Mouse (Mus musculus) liver, embryonic 16.5 days (tissue): ENCODE data around the gene Ago4. TPM values are rescaled to one million over a fixed set of nuclear protein-coding genes. Genes with fewer than 3 reads are reported as not detected.

ENCODE experiments used
- ATAC-seq: fragments of 200-750 bp; cut with Nextera tagmentation; 2 replicates; pipeline ENCODE4 v1.8.0; 2017; ENCODE audit warnings: low read depth, mild to moderate bottlenecking, moderate number of reproducible peaks, moderate library complexity
- H3K27ac ChIP-seq: fragments of 300-500 bp; sonication (generic); 2 replicates; pipeline ENCODE4 v1.5.1; 2014; ENCODE audit warnings: mild to moderate bottlenecking, low read length
- H3K27me3 ChIP-seq: fragments of 300-500 bp; sonication (generic); 2 replicates; pipeline ENCODE4 v1.6.1; 2014; ENCODE audit warnings: low read depth, low read length, mixed read lengths; ENCODE audit not compliant: control insufficient read depth, insufficient read depth
- H3K36me3 ChIP-seq: fragments of 300-500 bp; sonication (generic); 2 replicates; pipeline ENCODE4 v1.6.1; 2014; ENCODE audit warnings: mild to moderate bottlenecking; ENCODE audit not compliant: control insufficient read depth, insufficient read depth
- H3K4me1 ChIP-seq: fragments of 300-500 bp; sonication (generic); 2 replicates; pipeline ENCODE4 v1.6.1; 2014; ENCODE audit warnings: low read depth, low read length, mixed read lengths; ENCODE audit not compliant: control insufficient read depth
- H3K4me2 ChIP-seq: fragments of 300-500 bp; sonication (generic); 2 replicates; pipeline ENCODE4 v1.6.1; 2014; ENCODE audit warnings: low read depth, low read length, mixed read lengths
- H3K4me3 ChIP-seq: fragments of 300-500 bp; sonication (generic); 2 replicates; pipeline ENCODE4 v1.5.1; 2014; ENCODE audit warnings: low read depth, mild to moderate bottlenecking, low read length
- H3K9ac ChIP-seq: fragments of 300-500 bp; sonication (generic); 2 replicates; pipeline ENCODE4 v1.6.1; 2014; ENCODE audit warnings: low read depth, low read length
- H3K9me3 ChIP-seq: fragments of 300-500 bp; sonication (generic); replicated peaks from 2 replicates; pipeline ENCODE4 v1.6.1; 2016; ENCODE audit warnings: low read length; ENCODE audit not compliant: control insufficient read depth
- WGBS: fragments of 180-500 bp; shearing (Covaris S2); extraction: QIAGEN DNeasy Blood & Tissue Kit; methylation state at CpG from one replicate; pipeline ENCODE4 v1.1.7; 2014; ENCODE audit not compliant: insufficient replicate concordance; 5-methylcytosine and 5-hydroxymethylcytosine counted together
- polyA plus RNA-seq: library from polyadenylated mRNA; unstranded; fragments of >200 nt; fragmentation: Nextera tagmentation; extraction: Ambion mirVana; gene quantifications from 2 replicates; pipeline ENCODE4 v1.2.1, GENCODE M21; 2015

Ago4 gene
- polyA plus RNA-seq, 1 experiment from 2014 or later: 0.22 TPM

DNA sequence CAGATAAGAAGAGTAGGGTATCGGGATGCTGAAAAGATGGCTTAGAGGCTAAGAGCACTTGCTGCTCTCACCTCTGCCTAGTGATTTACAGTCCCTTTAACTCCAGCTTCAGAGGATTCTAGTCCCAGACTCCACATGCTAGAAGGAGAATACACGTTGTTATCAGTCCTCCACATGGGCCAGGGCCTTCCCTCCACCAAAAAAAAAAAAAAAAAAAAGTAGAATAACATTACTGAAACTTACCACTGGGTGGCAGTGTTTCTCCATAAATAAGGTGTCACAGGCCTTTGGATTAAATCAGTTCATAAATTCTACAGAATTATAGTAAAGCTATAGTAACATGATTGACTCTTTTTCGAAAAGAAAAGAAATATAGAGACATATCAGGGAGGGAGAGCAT lies 21.2 kb upstream of the Ago4 start:
- WGBS: 24% methylated on average over 3 of the region's 3 CpGs
- Histone ChIP-seq H3K4me3 (no peak overlapping the region), H3K4me1 (peaks cover 16% of the 10 kb centered on the region), H3K27me3 (no peaks in the 10 kb centered on the region; the same call in 1 of the 2 replicates), H3K9ac (no peak overlapping the region), H3K27ac (no peak overlapping the region), H3K4me2 (no peak overlapping the region), H3K9me3 (no peaks in the 10 kb centered on the region), H3K36me3 (no peaks in the 10 kb centered on the region; the same call in 1 of the 2 replicates)
- no peak for ATAC-seq

DNA sequence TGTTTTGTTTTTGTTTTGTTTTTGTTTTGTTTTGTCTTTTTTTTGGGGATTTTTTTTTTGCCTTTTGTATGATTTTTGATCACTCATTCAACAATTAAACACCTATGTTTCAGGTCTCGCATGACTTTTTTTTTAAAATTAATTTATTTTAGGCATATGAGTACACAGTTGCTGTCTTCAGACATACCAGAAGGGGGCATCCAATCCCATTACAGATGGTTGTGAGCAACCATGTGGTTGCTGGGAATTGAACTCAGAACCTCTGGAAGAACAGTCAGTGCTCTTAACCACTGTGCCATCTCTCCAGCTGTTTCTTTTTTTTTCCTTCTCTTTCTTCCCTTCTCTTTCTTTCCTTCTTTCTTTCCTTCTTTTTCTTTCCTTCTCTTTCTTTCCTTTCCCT lies 20.4 kb upstream of the Ago4 start:
- Histone ChIP-seq H3K9ac (no peak overlapping the region), H3K9me3 (no peaks in the 10 kb centered on the region), H3K27me3 (no peaks in the 10 kb centered on the region; the same call in 1 of the 2 replicates), H3K36me3 (no peaks in the 10 kb centered on the region), H3K27ac (no peak overlapping the region), H3K4me3 (no peak overlapping the region), H3K4me1 (peaks cover 13% of the 10 kb centered on the region), H3K4me2 (no peak overlapping the region)
- WGBS: 67% methylated on average over 1 of the region's 1 CpGs
- ATAC-seq: no peak

DNA sequence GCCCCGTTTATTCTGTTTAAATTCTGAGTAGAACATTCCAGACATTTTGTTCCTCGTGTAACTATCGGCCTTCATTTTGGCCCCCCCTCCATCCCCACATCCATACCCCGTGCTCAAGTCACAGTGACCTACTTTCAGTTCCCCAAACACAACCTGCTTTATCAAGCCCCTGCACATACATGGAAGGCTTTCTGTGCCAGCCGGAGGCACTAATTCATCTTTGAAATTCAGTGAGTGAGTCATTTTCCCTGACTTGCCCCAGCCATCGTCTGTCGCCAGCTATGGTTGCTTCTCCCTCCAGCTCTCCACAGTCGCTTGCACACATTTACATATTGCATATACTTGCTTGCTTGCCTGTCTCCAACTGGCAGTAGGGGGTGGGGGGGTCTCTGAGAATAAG lies 19.8 kb upstream of the Ago4 start:
- H3K4me3 ChIP-seq: no peak overlapping the region
- H3K4me1 ChIP-seq: peaks cover 10% of the 10 kb centered on the region
- H3K27me3 ChIP-seq: no peaks in the 10 kb centered on the region; the same call in 1 of the 2 replicates
- no peaks in the 10 kb centered on the region for H3K36me3 ChIP-seq
- 45% methylated on average over 8 of the region's 8 CpGs for WGBS
- no peak overlapping the region for H3K4me2 ChIP-seq
- no peak overlapping the region for H3K27ac ChIP-seq
- no peak overlapping the region for H3K9ac ChIP-seq
- ATAC-seq: no peak
- no peaks in the 10 kb centered on the region for H3K9me3 ChIP-seq

DNA sequence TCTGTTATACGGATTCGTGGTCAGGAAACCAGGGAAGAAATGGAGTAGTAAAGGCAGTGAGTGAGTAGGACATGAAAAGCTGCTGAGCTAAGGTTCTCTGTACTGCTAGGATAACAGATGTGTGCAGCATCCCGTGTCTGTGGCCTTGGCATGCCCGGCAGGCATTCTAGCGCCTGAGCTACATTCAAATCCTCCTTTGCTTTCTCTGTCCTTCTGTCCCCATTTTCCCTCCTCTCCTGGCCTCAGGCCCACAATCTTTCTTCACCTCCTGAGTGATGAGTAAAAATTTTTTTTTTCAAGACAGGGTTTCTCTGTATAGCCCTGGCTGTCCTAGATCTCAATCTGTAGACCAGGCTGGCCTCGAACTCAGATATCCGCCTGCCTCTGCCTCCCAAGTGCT lies 18.9 kb upstream of the Ago4 start:
- Histone ChIP-seq H3K27ac (no peak overlapping the region), H3K27me3 (no peaks in the 10 kb centered on the region; the same call in 1 of the 2 replicates), H3K36me3 (no peaks in the 10 kb centered on the region), H3K4me2 (no peak overlapping the region), H3K9ac (no peak overlapping the region), H3K4me1 (peaks cover 10% of the 10 kb centered on the region), H3K4me3 (no peak overlapping the region), H3K9me3 (no peaks in the 10 kb centered on the region)
- ATAC-seq: no peak
- WGBS: 61% methylated on average over 7 of the region's 7 CpGs

DNA sequence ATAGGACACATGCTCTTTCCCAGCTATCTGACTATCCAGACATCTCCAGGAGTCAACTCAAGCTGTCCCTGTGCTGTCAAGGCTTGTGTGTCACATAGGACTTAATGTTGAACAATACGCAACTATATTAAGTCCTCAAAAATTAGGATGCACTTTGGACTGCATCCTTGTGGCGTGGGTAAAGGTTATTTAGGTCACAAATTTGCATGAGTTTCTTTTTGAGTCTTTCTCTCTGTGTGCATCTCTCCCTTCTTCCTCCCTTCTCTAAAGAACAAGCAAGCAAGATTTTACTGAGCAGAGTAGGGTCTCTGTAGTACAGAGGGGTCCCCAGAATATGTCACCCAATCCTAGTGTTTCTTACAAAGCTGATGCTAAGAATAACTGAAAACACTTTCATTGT lies 12.9 kb upstream of the Ago4 start:
- H3K9me3 ChIP-seq: no peaks in the 10 kb centered on the region
- no peaks in the 10 kb centered on the region for H3K36me3 ChIP-seq
- no peaks in the 10 kb centered on the region for H3K4me1 ChIP-seq
- no peak overlapping the region for H3K4me2 ChIP-seq
- no peak for ATAC-seq
- H3K27ac ChIP-seq: no peak overlapping the region
- H3K9ac ChIP-seq: no peak overlapping the region
- no peaks in the 10 kb centered on the region; the same call in 1 of the 2 replicates for H3K27me3 ChIP-seq
- 66% methylated on average over 2 of the region's 2 CpGs for WGBS
- H3K4me3 ChIP-seq: no peak overlapping the region

DNA sequence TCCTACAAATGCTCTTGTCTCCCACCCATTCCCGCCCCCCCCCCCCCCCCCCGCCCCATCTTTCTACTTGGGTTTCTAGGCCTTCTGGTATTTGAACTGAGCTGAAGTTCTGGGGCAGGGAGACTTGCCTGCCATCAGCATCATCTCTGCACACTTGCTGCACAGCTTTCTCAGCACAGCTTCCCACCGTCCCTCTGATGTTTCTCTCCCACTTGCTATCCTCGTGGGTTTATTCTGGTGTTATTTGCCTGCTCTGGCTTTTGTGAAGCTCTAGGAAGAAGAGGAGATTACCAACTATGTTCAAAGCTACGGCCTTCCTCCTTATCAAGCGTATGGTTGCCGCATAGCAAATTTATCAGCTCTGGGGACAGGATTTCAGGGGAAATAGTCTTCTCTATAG lies 12.4 kb upstream of the Ago4 start:
- H3K9me3 ChIP-seq: no peaks in the 10 kb centered on the region
- no peaks in the 10 kb centered on the region for H3K36me3 ChIP-seq
- no peaks in the 10 kb centered on the region for H3K4me1 ChIP-seq
- 49% methylated on average over 6 of the region's 7 CpGs for WGBS
- H3K27me3 ChIP-seq: no peaks in the 10 kb centered on the region
- no peak overlapping the region for H3K9ac ChIP-seq
- H3K4me3 ChIP-seq: no peak overlapping the region
- ATAC-seq: no peak
- no peak overlapping the region for H3K4me2 ChIP-seq
- no peak overlapping the region for H3K27ac ChIP-seq

DNA sequence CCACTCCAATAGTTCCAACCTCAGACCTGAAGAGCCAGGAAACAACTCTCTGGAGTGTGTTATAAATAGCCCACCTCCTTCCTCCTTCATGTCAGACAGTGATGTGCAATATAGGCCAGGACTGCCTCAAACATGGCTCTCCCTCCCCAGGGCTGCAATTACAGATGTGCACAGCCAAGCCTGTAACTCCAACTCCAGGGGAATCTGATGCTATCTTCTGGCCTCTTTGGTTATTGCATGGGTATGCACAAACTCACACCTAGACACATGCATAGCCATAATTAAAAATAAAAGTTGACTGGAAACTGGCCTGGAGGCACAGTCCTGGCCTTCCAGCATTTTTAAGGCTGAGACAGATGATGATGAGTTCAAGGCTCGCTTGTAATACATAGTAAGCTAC lies 11.7 kb upstream of the Ago4 start:
- 45% methylated on average over 1 of the region's 1 CpGs for WGBS

DNA sequence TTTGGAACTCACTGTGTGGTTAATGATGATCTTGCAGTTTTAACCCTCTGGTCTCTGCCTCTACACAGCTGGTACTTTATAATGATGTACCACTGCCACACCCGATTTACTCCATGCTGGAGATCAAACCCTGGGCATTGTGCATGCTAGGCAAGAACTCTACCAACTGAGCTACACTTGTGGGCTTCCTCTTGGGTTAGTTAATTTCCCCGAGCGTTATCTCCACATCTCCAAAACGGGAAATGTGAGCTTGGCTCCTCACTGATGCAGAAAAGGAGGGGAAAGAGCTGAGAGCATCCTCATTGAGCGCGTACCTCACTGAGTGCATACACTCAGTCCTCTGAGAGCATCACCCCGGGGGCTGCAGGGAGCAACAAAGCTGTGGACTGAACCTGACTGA lies 9.6 kb upstream of the Ago4 start:
- H3K27me3 ChIP-seq: no peaks in the 10 kb centered on the region
- no peak overlapping the region for H3K27ac ChIP-seq
- no peak overlapping the region for H3K4me2 ChIP-seq
- no peak for ATAC-seq
- no peaks in the 10 kb centered on the region for H3K4me1 ChIP-seq
- H3K4me3 ChIP-seq: no peak overlapping the region
- H3K9me3 ChIP-seq: no peaks in the 10 kb centered on the region
- H3K36me3 ChIP-seq: no peaks in the 10 kb centered on the region
- H3K9ac ChIP-seq: no peak overlapping the region
- 27% methylated on average over 7 of the region's 7 CpGs for WGBS

More for the DNA sequence above, 11.7 kb upstream of the Ago4 start:
- H3K27me3 ChIP-seq: no peaks in the 10 kb centered on the region
- H3K4me1 ChIP-seq: no peaks in the 10 kb centered on the region
- no peak overlapping the region for H3K27ac ChIP-seq
- no peaks in the 10 kb centered on the region for H3K9me3 ChIP-seq
- no peaks in the 10 kb centered on the region for H3K36me3 ChIP-seq
- no peak overlapping the region for H3K4me2 ChIP-seq
- H3K4me3 ChIP-seq: no peak overlapping the region
- no peak overlapping the region for H3K9ac ChIP-seq
- no peak for ATAC-seq

DNA sequence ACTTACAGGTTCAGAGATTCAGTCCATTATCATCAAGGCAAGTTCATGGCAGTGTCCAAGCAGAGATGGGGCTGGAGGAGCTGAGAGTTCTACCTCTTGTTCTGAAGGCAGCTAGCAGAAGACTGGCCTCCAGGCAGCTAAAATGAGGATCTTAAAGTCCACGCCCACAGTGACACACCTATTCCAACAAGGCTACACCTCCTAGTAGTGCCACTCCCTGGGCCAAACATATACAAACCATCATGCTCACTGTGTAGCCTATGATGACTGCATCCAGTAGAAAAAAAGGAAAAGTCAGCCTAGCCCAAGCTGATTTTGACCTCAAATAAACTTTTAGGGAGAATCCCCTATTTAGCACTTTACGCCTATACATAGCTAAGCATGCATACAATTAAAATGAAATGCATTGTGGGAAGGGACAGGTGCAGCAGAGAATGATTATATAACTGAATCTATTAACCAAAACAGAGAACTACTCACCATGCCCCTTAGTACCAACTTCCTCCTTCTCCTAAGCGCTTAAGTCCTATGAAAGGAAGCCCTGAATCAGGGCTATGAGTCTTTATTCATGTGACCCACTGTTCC lies 7.3 kb upstream of the Ago4 start:
- ATAC-seq: no peak
- H3K4me2 ChIP-seq: no peak overlapping the region

More for the DNA sequence above, 7.3 kb upstream of the Ago4 start:
- Histone ChIP-seq H3K4me3 (no peak overlapping the region), H3K9me3 (no peaks in the 10 kb centered on the region), H3K4me1 (no peaks in the 10 kb centered on the region), H3K36me3 (no peaks in the 10 kb centered on the region), H3K27ac (no peak overlapping the region), H3K27me3 (no peaks in the 10 kb centered on the region), H3K9ac (no peak overlapping the region)
- WGBS: 50% methylated on average over 3 of the region's 3 CpGs
